Mouse (Mus musculus): Measurements from ENCODE around the gene Pld4. TPM values are rescaled to one million over a fixed set of nuclear protein-coding genes. Genes with fewer than 3 reads are reported as not detected.

Gene Pld4
- polyA plus RNA-seq, 1 experiment from 2014 or later = 7.8 TPM

DNA sequence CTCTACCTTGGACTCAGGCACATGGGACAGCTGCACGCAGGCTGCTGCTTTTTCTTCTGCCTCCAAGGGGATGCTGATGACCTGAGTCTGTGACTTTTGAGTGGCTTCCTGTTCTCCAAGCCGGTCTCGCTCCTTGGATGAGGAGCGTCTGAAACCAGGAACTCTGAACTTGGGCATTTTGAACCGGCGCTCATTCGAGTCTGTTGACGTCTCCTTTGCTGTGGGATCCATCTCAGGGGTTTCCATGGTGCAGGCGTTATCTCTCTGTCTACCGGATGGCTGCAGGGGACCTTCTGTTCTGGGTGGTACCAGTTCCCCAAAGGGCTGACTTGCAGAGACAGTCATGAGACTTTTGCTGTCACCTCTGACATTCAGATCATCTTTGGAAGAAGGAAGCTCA, 14.0 kb downstream of the Pld4 start:
- no peak for TF ChIP-seq CTCF (IDR thresholded peaks at IDR 0.05; ENCODE audit: low read depth)
- Histone ChIP-seq H3K27ac (no peak overlapping the region), H3K4me3 (replicated peaks; ENCODE audit: low read depth, low read length) (no peak overlapping the region), H3K4me2 (ENCODE audit: low read length) (no peak overlapping the region), H3K9ac (ENCODE audit: low read depth, low read length) (no peak overlapping the region), H3K4me1 (replicated peaks; ENCODE audit: insufficient read depth, low read length) (no peaks in the 10 kb centered on the region), H3K9me3 (replicated peaks; ENCODE audit: low read length) (no peaks in the 10 kb centered on the region), H3K27me3 (ENCODE audit: insufficient read depth, low read length) (no peaks in the 10 kb centered on the region), H3K36me3 (ENCODE audit: insufficient read depth, low read length) (no peaks in the 10 kb centered on the region)
- ATAC-seq (replicated peaks; ENCODE audit: low FRiP score, low read depth) (no peak), DNase-seq (ENCODE audit: low spot score) (no peak)
- WGBS = 92% methylated on average over 10 of the region's 10 CpGs

DNA sequence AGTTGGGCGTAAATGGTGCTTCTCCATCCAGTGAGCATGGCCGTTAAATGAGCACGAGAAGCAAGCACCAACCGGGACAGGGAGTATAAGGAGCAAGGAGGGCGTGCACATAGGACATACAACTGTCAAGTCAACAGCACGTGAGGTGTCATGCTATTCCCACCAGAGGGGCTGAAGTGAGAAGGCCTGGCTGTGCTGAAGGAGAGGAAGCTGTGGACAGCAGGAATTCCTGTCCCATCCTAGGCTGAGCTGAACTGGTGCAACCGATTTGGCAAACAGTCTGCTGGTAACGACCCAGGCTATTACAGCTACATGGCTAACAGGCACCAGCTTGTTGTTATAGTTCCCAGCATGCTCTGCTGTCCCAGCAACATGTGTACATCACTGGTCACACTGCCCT, 30.6 kb downstream of the Pld4 start:
- no peaks in the 10 kb centered on the region for H3K4me1 ChIP-seq (replicated peaks; ENCODE audit: insufficient read depth, low read length)
- H3K27me3 ChIP-seq (ENCODE audit: insufficient read depth, low read length) = no peaks in the 10 kb centered on the region
- DNase-seq (ENCODE audit: low spot score) (no peak), ATAC-seq (replicated peaks; ENCODE audit: low FRiP score, low read depth) (no peak)
- TF ChIP-seq CTCF (IDR thresholded peaks at IDR 0.05; ENCODE audit: low read depth) = no peak
- H3K36me3 ChIP-seq (ENCODE audit: insufficient read depth, low read length) = no peaks in the 10 kb centered on the region
- 50% methylated on average over 8 of the region's 8 CpGs for WGBS
- H3K27ac ChIP-seq = no peak overlapping the region
- no peak overlapping the region for H3K9ac ChIP-seq (ENCODE audit: low read depth, low read length)
- H3K4me3 ChIP-seq (replicated peaks; ENCODE audit: low read depth, low read length) = no peak overlapping the region
- H3K9me3 ChIP-seq (replicated peaks; ENCODE audit: low read length) = no peaks in the 10 kb centered on the region
- no peak overlapping the region for H3K4me2 ChIP-seq (ENCODE audit: low read length)

DNA sequence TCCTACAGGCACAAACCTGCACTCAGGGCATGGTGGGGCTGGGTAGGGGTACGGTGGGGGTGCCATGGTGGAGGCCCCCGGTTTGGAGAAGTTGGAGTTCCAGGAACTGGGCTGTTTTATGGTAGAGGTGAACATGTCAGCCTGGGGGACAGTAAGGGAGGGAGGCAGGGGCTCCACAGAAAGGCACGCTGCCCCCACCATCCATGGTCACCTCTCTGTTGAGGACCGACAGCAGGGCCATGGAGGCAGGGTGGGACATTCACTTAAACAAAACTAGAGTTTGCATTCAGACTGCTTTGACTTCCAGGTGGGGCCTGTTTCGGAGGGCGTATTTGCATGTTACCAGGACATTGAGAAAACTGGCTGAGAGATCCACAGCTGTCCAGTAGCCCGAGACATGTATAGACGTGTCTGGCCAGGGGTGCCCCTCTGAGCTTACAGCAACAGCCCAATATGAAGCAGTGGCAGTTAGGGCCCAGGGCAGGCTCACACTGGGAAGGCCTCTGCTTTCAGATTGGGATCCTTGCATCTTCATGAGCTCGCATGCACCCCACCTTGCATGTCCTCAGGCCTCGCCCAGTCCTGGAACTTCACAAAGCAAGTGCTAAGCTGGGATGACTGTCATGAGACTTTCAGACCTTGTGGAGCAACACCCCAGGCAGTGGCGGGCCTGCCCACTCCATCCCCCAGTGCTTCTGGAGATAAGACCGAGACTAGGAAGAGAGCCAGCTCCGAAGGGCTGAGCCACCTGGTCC, 33.3 kb downstream of the Pld4 start:
- WGBS = 74% methylated on average over 13 of the region's 13 CpGs
- Histone ChIP-seq H3K9ac (ENCODE audit: low read depth, low read length) (no peak overlapping the region), H3K27ac (no peak overlapping the region), H3K4me2 (ENCODE audit: low read length) (no peak overlapping the region), H3K4me1 (replicated peaks; ENCODE audit: insufficient read depth, low read length) (no peaks in the 10 kb centered on the region), H3K36me3 (ENCODE audit: insufficient read depth, low read length) (no peaks in the 10 kb centered on the region), H3K9me3 (replicated peaks; ENCODE audit: low read length) (no peaks in the 10 kb centered on the region), H3K4me3 (replicated peaks; ENCODE audit: low read depth, low read length) (no peak overlapping the region), H3K27me3 (ENCODE audit: insufficient read depth, low read length) (no peaks in the 10 kb centered on the region)
- ATAC-seq (replicated peaks; ENCODE audit: low FRiP score, low read depth) (no peak), DNase-seq (ENCODE audit: low spot score) (no peak)
- no peak for TF ChIP-seq CTCF (IDR thresholded peaks at IDR 0.05; ENCODE audit: low read depth)

DNA sequence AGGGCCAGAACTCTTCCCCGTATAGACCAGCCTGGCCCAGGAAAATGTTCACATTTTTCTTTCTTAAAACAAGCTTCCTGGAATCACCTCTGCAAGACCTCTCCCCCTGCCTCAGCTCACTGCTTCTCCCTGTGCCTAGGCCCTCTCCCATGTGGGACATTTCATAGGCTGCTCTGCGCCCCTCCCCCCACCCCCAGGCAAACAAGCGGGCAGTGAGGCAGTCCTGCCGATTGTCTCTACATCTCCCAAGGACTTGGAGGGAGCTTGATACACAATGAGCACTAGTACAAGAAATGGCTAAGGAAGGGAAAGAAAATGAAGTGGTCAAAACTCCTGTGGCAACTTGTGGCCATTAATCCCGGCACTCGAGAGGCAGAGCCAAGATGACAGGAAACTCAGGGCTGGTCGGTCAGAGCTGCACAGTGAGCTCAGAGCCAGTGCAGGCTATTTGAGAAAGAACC, 33.9 kb downstream of the Pld4 start:
- no peak overlapping the region for H3K9ac ChIP-seq (ENCODE audit: low read depth, low read length)

DNA sequence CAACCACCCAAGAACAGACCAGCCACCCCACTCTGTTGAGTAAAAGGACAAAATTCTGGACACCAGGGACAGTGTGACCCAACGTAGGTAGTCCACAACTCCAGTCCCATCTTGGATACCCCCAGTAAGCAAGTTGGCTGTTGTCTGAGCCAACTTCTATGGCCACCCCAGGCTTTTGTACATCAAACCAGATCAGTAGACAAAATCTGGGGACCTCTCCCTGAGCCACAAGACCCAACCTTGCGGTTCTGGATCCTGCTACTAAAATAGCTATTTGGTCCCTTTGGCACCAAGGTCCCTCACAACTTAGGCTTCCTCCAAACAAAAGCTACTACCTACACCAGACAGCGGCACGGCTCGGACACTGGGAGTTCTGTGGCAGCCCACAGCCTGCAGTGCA, 34.5 kb downstream of the Pld4 start:
- DNase-seq (ENCODE audit: low spot score) (no peak), ATAC-seq (replicated peaks; ENCODE audit: low FRiP score, low read depth) (no peak)
- Histone ChIP-seq H3K9ac (ENCODE audit: low read depth, low read length) (no peak overlapping the region), H3K4me1 (replicated peaks; ENCODE audit: insufficient read depth, low read length) (no peaks in the 10 kb centered on the region), H3K4me3 (replicated peaks; ENCODE audit: low read depth, low read length) (no peak overlapping the region), H3K9me3 (replicated peaks; ENCODE audit: low read length) (no peaks in the 10 kb centered on the region), H3K36me3 (ENCODE audit: insufficient read depth, low read length) (no peaks in the 10 kb centered on the region), H3K27me3 (ENCODE audit: insufficient read depth, low read length) (no peaks in the 10 kb centered on the region), H3K4me2 (ENCODE audit: low read length) (no peak overlapping the region), H3K27ac (no peak overlapping the region)
- no peak for TF ChIP-seq CTCF (IDR thresholded peaks at IDR 0.05; ENCODE audit: low read depth)
- WGBS = 95% methylated on average over 5 of the region's 5 CpGs

More for the DNA sequence above, 33.9 kb downstream of the Pld4 start:
- no peak for TF ChIP-seq CTCF (IDR thresholded peaks at IDR 0.05; ENCODE audit: low read depth)
- Histone ChIP-seq H3K36me3 (ENCODE audit: insufficient read depth, low read length) (no peaks in the 10 kb centered on the region), H3K4me3 (replicated peaks; ENCODE audit: low read depth, low read length) (no peak overlapping the region), H3K27me3 (ENCODE audit: insufficient read depth, low read length) (no peaks in the 10 kb centered on the region), H3K4me1 (replicated peaks; ENCODE audit: insufficient read depth, low read length) (no peaks in the 10 kb centered on the region), H3K4me2 (ENCODE audit: low read length) (no peak overlapping the region), H3K9me3 (replicated peaks; ENCODE audit: low read length) (no peaks in the 10 kb centered on the region), H3K27ac (no peak overlapping the region)
- 35% methylated on average over 7 of the region's 7 CpGs for WGBS
- DNase-seq (ENCODE audit: low spot score) = no peak
- no peak for ATAC-seq (replicated peaks; ENCODE audit: low FRiP score, low read depth)

DNA sequence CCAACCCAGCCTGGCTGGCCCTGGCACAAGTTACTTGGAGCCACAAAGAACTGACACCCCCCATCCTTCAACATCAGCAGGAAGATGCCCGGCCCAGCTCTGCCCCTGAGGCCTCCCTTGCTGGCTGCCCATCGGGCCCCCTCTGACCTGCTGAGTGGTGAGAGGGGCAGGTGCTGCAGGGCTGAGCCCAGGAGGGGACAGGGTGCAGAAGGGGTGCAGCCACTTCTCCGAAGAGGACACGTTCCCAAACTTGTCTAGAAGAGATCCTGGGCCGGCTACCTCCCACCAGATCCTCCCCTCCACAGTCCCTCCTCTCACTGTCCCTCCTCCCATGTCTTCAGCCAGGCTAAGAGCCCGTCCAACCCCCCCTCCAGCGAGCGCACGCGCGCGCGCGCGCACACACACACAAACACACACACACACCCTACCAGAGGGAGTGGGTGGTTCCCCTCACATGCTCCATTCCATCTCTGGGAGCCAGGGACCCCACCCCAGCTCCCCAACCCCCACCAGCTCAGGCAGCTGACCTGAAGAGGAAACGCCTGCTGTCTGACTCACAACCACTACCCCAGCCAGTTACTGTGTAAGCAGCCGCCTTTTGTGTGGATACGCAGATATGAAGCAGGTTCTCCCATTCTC, 35.1 kb downstream of the Pld4 start:
- no peak for ATAC-seq (replicated peaks; ENCODE audit: low FRiP score, low read depth)
- Histone ChIP-seq H3K4me1 (replicated peaks; ENCODE audit: insufficient read depth, low read length) (no peaks in the 10 kb centered on the region), H3K27me3 (ENCODE audit: insufficient read depth, low read length) (no peaks in the 10 kb centered on the region), H3K4me2 (ENCODE audit: low read length) (no peak overlapping the region), H3K9me3 (replicated peaks; ENCODE audit: low read length) (no peaks in the 10 kb centered on the region), H3K27ac (no peak overlapping the region), H3K9ac (ENCODE audit: low read depth, low read length) (no peak overlapping the region), H3K4me3 (replicated peaks; ENCODE audit: low read depth, low read length) (no peak overlapping the region), H3K36me3 (ENCODE audit: insufficient read depth, low read length) (no peaks in the 10 kb centered on the region)
- no peak for DNase-seq (ENCODE audit: low spot score)
- WGBS = 54% methylated on average over 18 of the region's 18 CpGs
- TF ChIP-seq CTCF (IDR thresholded peaks at IDR 0.05; ENCODE audit: low read depth) = no peak

Measured in kidney, postnatal 0 days (tissue).